Mouse (Mus musculus) lung, postnatal 0 days (tissue): Measurements from ENCODE around the gene Gab2.

Experiments used
- CTCF ChIP-seq: IDR thresholded peaks from 2 replicates; pipeline ENCODE4 v1.5.1; 2016; ENCODE audit warnings: antibody characterized with exemption, mild to moderate bottlenecking
- EP300 ChIP-seq: IDR thresholded peaks from 2 replicates; pipeline ENCODE4 v1.6.1; 2016; ENCODE audit warnings: antibody characterized with exemption, mild to moderate bottlenecking, control low read depth

- TF ChIP-seq EP300 (no peak), CTCF (no peak)
These were observed 264.0 kb downstream of the Gab2 start for GRCm38 (mm10) chr7:97345229-97345871.
